Mouse (Mus musculus): ENCODE measurements around the gene Raet1e.
"Not testable (repeated sequence)": the region's sequence is repeated elsewhere in the genome, so short reads cannot be mapped to it uniquely, and the experiment has no call there.

Raet1e gene

GRCm38 (mm10) chr10:22158310-22158999 is at the start of gene Raet1e, which contains the start of gene H60b:
Gene Raet1e, plus strand, starts transcription at chr10:22158569.
Gene H60b, plus strand, starts transcription at chr10:22158586.
- DNase-seq (ENCODE audit: low spot score) = peak; percentile 82

DNA sequence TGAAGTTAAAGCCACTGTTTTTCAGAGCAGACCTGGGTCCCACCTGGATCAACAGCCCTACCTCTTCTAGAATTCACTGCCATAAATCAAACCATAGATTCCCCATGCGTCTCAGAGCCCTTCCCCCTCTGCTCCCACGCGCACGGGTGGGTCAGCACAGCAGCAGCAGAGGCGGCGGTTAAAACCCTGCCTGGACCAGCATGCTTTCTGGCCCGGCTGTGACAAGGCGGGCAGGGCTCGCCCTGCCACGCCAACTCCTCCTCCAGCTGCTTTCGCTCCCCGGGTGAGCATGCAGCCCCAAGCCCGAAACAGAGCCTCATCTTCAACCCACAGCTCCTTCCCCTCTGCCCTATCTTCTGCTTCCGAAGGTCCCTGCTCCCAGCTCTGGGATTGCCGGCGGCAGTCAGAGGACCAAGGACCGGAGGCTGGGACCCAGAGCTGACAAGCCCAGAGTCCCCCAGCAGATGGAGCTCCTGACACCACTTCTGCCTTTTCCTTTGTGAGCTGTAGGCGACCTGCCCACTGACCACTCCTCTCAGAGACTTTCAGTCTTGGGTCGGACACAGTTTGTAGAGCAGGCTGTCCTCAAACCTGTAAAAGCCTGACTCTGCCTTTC is 17.6 kb upstream of the Raet1e start:
- peak; percentile 79 for DNase-seq (ENCODE audit: low spot score)

DNA sequence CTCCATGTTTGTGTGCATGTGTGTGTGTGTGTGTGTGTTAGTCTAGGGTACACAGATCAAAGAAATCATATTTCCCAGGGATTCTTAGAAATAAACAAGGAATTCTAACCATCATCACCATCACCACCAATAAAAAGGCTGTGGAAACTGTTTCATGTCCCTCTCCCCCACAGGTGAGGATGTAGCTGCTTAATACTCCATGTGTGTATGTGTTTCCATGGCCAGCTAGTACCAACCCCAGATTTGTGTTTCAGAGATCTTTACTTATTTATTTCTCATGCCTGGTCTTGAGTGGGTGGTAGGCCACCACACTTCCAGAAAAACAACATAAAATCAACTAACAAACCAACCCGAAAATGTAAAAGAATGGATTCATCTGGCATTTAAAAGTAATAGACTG is 16.2 kb upstream of the Raet1e start:
- DNase-seq (ENCODE audit: low spot score) = not testable (repeated sequence)

GRCm38 (mm10) chr10:22142926-22143325 is 15.4 kb upstream of the Raet1e start:
- DNase-seq (ENCODE audit: low spot score) = no peak

- DNase-seq (ENCODE audit: low spot score) = peak; percentile 84
Measured at GRCm38 (mm10) chr10:22148441-22149072, 9.8 kb upstream of the Raet1e start.

- DNase-seq (ENCODE audit: low spot score) = no peak
Measured at GRCm38 (mm10) chr10:22149073-22149690, 9.2 kb upstream of the Raet1e start, which contains the start of gene E030030I06Rik. Gene E030030I06Rik, minus strand, starts transcription at chr10:22149270.

- DNase-seq (ENCODE audit: low spot score) = no peak
Measured at GRCm38 (mm10) chr10:22149691-22150465, 8.5 kb upstream of the Raet1e start.

- DNase-seq (ENCODE audit: low spot score) = no peak
Measured at GRCm38 (mm10) chr10:22150593-22150992, 7.8 kb upstream of the Raet1e start.

GRCm38 (mm10) chr10:22151056-22151862 is 7.1 kb upstream of the Raet1e start:
- DNase-seq (ENCODE audit: low spot score) = not testable (repeated sequence)

DNA sequence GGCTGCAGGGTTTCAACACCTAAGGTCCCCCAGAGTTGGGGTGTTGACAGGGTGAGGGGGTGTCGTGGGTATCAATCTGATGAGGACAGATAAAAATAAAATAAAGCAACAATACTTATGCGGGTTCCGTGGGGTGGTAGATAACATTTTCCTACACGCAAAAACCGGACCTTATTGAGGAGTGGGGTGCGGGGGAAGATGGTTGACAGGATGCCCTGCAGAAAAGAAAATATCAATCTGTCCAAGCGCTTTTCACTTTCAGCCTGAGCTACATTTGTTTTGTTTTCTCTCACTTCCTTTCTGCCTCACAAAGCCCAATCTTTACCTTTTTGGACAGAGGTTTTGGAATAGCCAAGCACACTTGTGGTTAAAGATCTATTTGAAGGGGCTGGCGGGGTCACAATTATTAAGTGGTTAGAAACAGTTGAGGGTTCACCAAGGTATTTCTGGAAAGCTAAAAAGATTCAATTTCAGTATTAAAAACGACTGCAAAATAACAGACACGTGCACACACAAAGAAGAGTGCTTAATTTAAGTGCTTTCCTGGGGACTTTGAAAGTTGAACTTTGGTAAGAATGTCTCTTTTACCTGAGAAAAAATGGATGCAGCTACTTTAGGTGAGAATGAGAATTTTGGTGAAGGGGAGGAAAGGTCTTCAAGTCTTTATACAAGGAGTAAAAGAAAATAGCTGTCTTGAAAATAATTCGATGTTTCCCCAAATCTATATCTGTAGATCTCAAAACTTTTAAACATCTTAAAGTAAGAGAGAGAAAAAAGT is 6.3 kb upstream of the Raet1e start:
- not testable (repeated sequence) for DNase-seq (ENCODE audit: low spot score)

- not testable (repeated sequence) for DNase-seq (ENCODE audit: low spot score)
Measured at GRCm38 (mm10) chr10:22153147-22153690, 5.2 kb upstream of the Raet1e start.

DNA sequence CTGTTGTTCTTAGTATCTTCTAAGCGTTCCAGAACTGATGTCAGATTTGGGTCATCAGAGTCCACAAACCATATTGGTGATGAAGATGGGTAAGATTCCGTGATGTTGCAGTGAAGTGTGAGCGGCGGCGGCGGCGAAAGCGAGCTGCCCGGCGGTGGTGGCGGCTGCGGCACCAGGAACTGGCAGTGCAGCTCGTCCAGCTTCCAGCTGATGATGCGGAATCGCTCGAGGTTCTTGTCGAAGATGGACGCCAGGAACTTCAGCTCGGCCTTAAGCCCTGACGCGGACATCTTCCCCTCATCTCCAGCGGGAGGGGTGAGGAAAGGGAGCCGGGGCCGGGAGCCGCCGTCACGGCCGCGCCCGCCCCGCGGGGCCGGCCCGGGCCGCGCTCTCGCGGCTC is 4.2 kb upstream of the Raet1e start:
- not testable (repeated sequence) for DNase-seq (ENCODE audit: low spot score)

DNA sequence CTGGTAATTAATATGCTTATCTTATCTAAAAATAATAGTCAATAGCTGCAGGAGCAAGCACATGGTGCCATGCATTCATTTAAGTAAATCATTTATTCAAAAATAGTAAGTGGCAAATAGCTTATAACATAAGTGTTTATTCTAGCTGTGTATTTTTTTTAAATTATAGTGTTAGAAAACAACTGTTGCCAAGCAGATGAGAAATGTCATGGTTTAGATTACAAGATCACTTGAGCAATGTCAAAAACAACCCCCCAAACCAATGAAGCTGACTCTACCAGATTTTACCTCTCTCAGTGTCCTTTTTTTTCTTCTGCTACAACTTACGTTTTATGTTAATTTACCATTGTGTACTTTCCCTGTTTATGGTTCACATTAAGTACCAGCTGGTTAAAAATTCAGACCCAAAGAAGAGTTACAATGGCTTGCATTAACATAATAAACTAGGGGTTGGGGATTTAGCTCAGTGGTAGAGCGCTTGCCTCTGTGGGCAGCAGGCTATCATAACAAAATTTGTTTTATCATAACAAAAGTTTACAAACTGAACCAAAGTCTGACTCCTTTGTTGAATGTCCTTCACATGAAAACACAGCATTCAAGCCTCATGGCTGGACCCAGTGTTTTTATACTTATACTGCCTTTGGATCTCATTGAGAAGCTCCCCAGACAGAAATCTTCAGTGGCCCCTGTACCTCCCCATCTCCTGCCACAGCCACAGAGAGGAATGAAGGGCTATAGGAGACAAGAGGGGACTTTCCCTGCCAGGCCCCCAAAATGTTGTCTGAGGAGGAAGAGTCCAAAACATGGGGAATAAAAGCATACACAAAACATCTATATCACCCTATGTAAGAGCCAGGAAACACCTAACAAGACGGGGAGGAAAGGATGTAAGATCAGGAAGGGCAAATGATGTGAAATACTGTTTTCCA is 3.2 kb upstream of the Raet1e start:
- no peak for DNase-seq (ENCODE audit: low spot score)

- no peak for DNase-seq (ENCODE audit: low spot score)
Measured at GRCm38 (mm10) chr10:22159131-22159561, 777 bp downstream of the Raet1e start.

GRCm38 (mm10) chr10:22159581-22160140 is 1.3 kb downstream of the Raet1e start:
- DNase-seq (ENCODE audit: low spot score) = no peak

DNA sequence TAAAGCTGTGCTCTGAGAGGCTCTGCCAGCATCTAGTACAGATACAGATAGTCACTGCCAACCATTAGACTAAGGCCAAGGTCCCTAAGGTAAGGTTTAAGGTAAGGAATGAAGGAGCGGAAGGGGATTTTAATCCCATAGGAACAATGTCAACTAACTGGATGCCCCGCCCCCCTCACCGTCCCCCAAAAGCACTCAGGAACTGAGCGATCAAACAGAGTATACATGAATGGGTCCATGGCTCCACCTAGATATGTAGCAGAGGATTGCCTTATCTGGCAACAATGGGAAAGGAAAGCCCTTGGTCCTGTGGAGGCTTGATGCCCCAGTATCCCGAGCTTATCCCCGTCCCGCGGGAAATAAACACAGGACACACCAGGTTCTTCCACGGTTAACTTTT is 4.9 kb downstream of the Raet1e start:
- DNase-seq (ENCODE audit: low spot score) = not testable (repeated sequence)

GRCm38 (mm10) chr10:22163705-22164583 is 5.6 kb downstream of the Raet1e start:
- peak; percentile 74 for DNase-seq (ENCODE audit: low spot score)
